ENCODE assay signal across 10 mouse cellular contexts in the genomic region with DNA sequence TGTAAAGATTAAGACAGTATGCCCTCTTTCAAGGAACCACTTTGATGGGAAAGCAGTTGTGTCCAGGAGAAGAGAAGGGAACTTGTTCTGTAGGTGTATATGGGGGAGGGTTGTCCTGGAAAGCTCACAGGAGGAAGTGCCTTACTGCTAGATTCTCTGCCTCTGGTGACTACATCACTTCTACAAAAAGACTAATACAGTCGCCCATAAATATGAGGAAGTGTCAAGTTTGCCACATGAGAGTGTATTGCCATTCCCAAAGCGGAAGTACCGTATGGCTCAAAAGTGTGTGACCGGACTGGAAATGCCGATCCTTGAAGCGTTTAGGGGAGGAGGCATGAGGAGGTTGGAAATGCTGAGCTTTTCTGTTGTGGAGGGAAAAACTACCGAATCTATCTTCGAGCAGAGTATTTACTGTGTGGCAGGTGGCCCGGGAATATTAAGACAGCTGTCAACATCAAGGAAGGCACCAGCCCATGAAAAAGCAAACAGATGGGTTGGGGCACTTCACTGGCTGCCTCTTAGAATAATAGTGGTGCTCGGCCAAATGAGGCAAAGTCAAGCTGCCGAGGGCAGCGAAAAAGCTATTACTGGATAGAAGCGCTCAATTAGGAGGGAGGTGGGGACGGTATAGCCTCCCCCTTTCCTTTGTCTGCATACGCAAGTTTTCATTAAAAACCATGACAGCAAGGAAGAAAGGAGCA. TPM values are rescaled to one million over a fixed set of nuclear protein-coding genes. Genes with fewer than 3 reads are reported as not detected.
DNase-seq lines count a peak whose midpoint lies in the region; ATAC-seq lines count a peak whose summit lies in the region.
"Had no signal": no experiment of that assay in that cellular context is flagged by ENCODE, and none has a peak within 500 bp of the region (broad histone marks: within the 10 kb centered on the region; RNA-seq: fewer than 3 reads in every experiment).

No protein-coding gene starts in this region.

- H3K27me3 ChIP-seq in neural tube, embryonic 13.5 days: peaks cover 5% of the 10 kb centered on the region

- H3K9me3 ChIP-seq in neural tube, embryonic 13.5 days: no peaks in the 10 kb centered on the region

- H3K4me2 ChIP-seq in neural tube, embryonic 13.5 days: peak overlapping the region; percentile 55

- peak; percentile 11 to 31 for DNase-seq in layer of hippocampus, adult 18-20 months (ENCODE audit: low spot score in 2 of 2)
- no peak for DNase-seq in layer of hippocampus, adult 11-12 months (ENCODE audit: low spot score)
- peak; percentile 57 for DNase-seq in embryo, embryonic 10.5 days (ENCODE audit: low spot score)
- DNase-seq in layer of hippocampus, postnatal 10 days (ENCODE audit: low spot score in 2 of 2): peak; percentile 34 to 40
- DNase-seq in thymus, postnatal 25 days: no peak
- DNase-seq in yolk sac, embryonic 10.5 days (ENCODE audit: low spot score): no peak
- DNase-seq: kidney, adult 18-20 months; right cerebral cortex, adult 18-20 months had no signal

- no peaks in the 10 kb centered on the region for H3K36me3 ChIP-seq in neural tube, embryonic 13.5 days

- peak overlapping the region; percentile 55 for H3K9ac ChIP-seq in neural tube, embryonic 13.5 days

- H3K27ac ChIP-seq in neural tube, embryonic 13.5 days (replicated peaks): peak overlapping the region; percentile 61

- H3K4me3 ChIP-seq in neural tube, embryonic 13.5 days: peak overlapping the region; percentile 22

- peak; percentile 85 for ATAC-seq in neural tube, embryonic 13.5 days (ENCODE audit: low read depth)
- ATAC-seq in inflammation-experienced regulatory T-cells, adult 6 months: no peak

- 20% methylated on average over 15 of the region's 15 CpGs for WGBS in neural tube, embryonic 13.5 days

- peaks cover 24% of the 10 kb centered on the region for H3K4me1 ChIP-seq in neural tube, embryonic 13.5 days (replicated peaks)

RNA-seq across cellular contexts. Expression of gene Crybg3, which starts 3.5 kb away (rescaled TPM):
- total RNA-seq in layer of hippocampus, adult 18-20 months (2021): 1 to 10 TPM; 4.5 TPM
- total RNA-seq in layer of hippocampus, postnatal 10 days (2021): 1 to 10 TPM; 4.6 to 4.8 TPM
- polyA plus RNA-seq in neural tube, embryonic 13.5 days (2015; fragmentation: Nextera tagmentation; extraction: Ambion mirVana): 2.8 and 3.8 TPM in 2 replicates
- polyA plus RNA-seq in inflammation-experienced regulatory T-cells, adult 6 months (2017; shearing (Covaris generic)): 10 to 100 TPM; 14.0 to 15.8 (median 14.6) TPM

RNA-seq across cellular contexts. Expression of gene Arl6, which starts 35.0 kb away (rescaled TPM):
- total RNA-seq in layer of hippocampus, adult 18-20 months (2021): 10 to 100 TPM; 29.9 to 32.1 TPM
- 10 to 100 TPM; 21.9 to 26.4 TPM for total RNA-seq in layer of hippocampus, postnatal 10 days (2021)
- 46.7 and 48.8 TPM in 2 replicates for polyA plus RNA-seq in neural tube, embryonic 13.5 days (2015; fragmentation: Nextera tagmentation; extraction: Ambion mirVana)
- polyA plus RNA-seq in inflammation-experienced regulatory T-cells, adult 6 months (2017; shearing (Covaris generic)): 1 to 10 TPM; 3.9 to 7.6 (median 3.9) TPM

Comparison
In these comparisons a context has a peak if more than half of its experiments do, and no peak if none do; other contexts are left out.
1. DNase-seq: peak in layer of hippocampus, adult 18-20 months (2 of 2), embryo, embryonic 10.5 days (single experiment) and layer of hippocampus, postnatal 10 days (2 of 2); none in layer of hippocampus, adult 11-12 months (single experiment), thymus, postnatal 25 days (single experiment) and yolk sac, embryonic 10.5 days (single experiment).